Mouse (Mus musculus): ENCODE data around the gene Metap2. TPM values are rescaled to one million over a fixed set of nuclear protein-coding genes. Genes with fewer than 3 reads are reported as not detected.

Gene Metap2
- polyA plus RNA-seq, 1 experiment, result 9.5 TPM

DNA sequence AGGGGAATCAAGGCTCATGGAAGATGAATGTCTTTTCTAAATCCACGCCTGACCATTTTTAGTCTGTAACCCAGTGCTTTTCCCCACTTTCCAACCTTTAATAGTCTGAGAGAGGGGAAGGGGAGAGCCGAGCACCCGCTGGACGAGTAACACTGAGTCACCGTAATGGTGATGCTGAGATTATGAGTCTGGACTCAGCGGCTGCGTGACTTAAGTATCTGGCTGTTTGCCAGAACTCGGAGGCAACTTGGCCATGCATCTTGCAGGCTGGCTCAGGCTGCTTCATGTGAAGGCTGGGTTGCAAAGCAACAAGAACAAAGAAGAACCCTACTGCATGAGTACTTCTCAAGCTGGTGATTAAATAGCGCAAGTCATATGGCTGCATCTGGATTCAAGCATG lies 37.1 kb upstream of the Metap2 start:
- H3K36me3 ChIP-seq (ENCODE audit: control insufficient read depth, insufficient read depth, low read length), result no peaks in the 10 kb centered on the region
- no peaks in the 10 kb centered on the region for H3K27me3 ChIP-seq (ENCODE audit: control insufficient read depth, insufficient read depth, low read length)
- no peak overlapping the region for H3K4me3 ChIP-seq (ENCODE audit: low read depth, low read length)
- TF ChIP-seq CTCF (IDR thresholded peaks at IDR 0.05; ENCODE audit: extremely low read depth, insufficient read length, insufficient replicate concordance, low read depth, low read length) (no peak), POLR2A (IDR thresholded peaks at IDR 0.05; ENCODE audit: low read depth, low read length) (no peak)
- WGBS, result 31% methylated on average over 9 of the region's 9 CpGs
- no peaks in the 10 kb centered on the region for H3K4me1 ChIP-seq (ENCODE audit: control insufficient read depth, insufficient read depth, insufficient read length, low read length)
- H3K27ac ChIP-seq (ENCODE audit: insufficient read depth, low read depth, low read length), result no peak overlapping the region

DNA sequence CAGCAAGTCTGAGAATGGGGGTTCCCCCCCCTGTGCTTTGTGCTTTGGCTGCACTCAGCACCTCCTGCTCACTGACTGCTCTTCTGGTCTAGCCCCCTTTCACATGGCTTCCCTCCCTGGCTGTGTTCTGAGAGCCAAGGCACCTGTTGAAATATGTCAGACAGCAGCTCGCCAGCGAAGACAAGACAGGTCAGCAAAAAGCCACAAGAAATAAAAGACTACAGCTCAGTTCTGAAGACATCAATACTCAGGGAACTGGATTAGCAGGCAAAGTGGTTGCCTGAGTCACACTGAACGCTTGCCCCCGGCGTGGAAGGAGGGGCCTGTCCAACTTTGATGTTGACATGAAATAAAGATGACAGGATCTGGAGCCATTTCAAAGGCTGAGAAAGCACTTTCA lies 36.0 kb upstream of the Metap2 start:
- H3K27ac ChIP-seq (ENCODE audit: insufficient read depth, low read depth, low read length), result no peak overlapping the region
- H3K36me3 ChIP-seq (ENCODE audit: control insufficient read depth, insufficient read depth, low read length), result no peaks in the 10 kb centered on the region
- TF ChIP-seq POLR2A (IDR thresholded peaks at IDR 0.05; ENCODE audit: low read depth, low read length) (no peak), CTCF (IDR thresholded peaks at IDR 0.05; ENCODE audit: extremely low read depth, insufficient read length, insufficient replicate concordance, low read depth, low read length) (no peak)
- H3K4me1 ChIP-seq (ENCODE audit: control insufficient read depth, insufficient read depth, insufficient read length, low read length), result no peaks in the 10 kb centered on the region
- H3K4me3 ChIP-seq (ENCODE audit: low read depth, low read length), result no peak overlapping the region
- H3K27me3 ChIP-seq (ENCODE audit: control insufficient read depth, insufficient read depth, low read length), result no peaks in the 10 kb centered on the region
- WGBS, result 43% methylated on average over 5 of the region's 5 CpGs

DNA sequence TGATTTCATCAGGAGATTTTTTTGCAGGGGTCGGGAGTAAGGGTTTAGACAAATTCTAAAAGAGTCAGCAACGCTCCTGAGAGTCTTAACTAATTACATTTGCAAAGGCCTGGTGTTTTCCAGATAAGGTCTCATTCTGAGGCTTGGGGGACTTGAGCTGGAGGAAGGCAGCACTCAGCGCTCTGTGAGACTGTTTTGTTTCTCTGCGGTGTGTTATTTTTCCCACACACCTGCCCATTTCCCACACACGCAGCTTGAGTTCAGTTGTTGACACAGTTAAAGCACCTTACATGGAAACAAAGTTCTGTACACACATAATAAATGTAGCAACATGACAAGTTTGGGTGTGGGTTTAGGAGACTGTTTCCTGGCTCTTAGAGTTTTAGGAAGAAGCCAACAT lies 35.1 kb upstream of the Metap2 start:
- no peaks in the 10 kb centered on the region for H3K4me1 ChIP-seq (ENCODE audit: control insufficient read depth, insufficient read depth, insufficient read length, low read length)
- H3K27ac ChIP-seq (ENCODE audit: insufficient read depth, low read depth, low read length), result no peak overlapping the region
- WGBS, result 65% methylated on average over 5 of the region's 5 CpGs
- no peaks in the 10 kb centered on the region for H3K36me3 ChIP-seq (ENCODE audit: control insufficient read depth, insufficient read depth, low read length)
- no peak for TF ChIP-seq CTCF (IDR thresholded peaks at IDR 0.05; ENCODE audit: extremely low read depth, insufficient read length, insufficient replicate concordance, low read depth, low read length)
- no peak for TF ChIP-seq POLR2A (IDR thresholded peaks at IDR 0.05; ENCODE audit: low read depth, low read length)
- no peaks in the 10 kb centered on the region for H3K27me3 ChIP-seq (ENCODE audit: control insufficient read depth, insufficient read depth, low read length)
- no peak overlapping the region for H3K4me3 ChIP-seq (ENCODE audit: low read depth, low read length)

DNA sequence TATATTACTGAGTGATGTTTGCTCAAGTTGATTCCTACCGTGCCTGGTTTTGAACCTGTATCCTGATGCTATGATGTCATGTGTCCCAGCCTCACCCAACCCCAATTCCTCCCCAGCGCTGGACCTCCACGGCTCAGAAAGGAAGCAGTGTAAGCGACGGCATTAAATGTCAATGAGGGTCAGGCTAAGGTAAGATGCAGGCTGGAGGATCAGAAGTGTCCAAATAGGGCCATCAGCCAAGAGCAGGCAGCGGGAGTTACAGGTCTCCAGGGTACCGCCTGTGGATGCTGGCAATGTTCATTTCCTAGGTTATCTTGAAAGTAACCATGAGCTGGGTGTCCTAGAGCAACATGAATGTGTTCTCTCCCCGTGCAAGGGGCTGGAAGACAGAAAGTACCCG lies 34.5 kb upstream of the Metap2 start:
- WGBS, result 68% methylated on average over 9 of the region's 9 CpGs
- H3K4me3 ChIP-seq (ENCODE audit: low read depth, low read length), result no peak overlapping the region
- no peak overlapping the region for H3K27ac ChIP-seq (ENCODE audit: insufficient read depth, low read depth, low read length)
- H3K36me3 ChIP-seq (ENCODE audit: control insufficient read depth, insufficient read depth, low read length), result no peaks in the 10 kb centered on the region
- H3K27me3 ChIP-seq (ENCODE audit: control insufficient read depth, insufficient read depth, low read length), result no peaks in the 10 kb centered on the region
- no peaks in the 10 kb centered on the region for H3K4me1 ChIP-seq (ENCODE audit: control insufficient read depth, insufficient read depth, insufficient read length, low read length)
- TF ChIP-seq POLR2A (IDR thresholded peaks at IDR 0.05; ENCODE audit: low read depth, low read length), result no peak

DNA sequence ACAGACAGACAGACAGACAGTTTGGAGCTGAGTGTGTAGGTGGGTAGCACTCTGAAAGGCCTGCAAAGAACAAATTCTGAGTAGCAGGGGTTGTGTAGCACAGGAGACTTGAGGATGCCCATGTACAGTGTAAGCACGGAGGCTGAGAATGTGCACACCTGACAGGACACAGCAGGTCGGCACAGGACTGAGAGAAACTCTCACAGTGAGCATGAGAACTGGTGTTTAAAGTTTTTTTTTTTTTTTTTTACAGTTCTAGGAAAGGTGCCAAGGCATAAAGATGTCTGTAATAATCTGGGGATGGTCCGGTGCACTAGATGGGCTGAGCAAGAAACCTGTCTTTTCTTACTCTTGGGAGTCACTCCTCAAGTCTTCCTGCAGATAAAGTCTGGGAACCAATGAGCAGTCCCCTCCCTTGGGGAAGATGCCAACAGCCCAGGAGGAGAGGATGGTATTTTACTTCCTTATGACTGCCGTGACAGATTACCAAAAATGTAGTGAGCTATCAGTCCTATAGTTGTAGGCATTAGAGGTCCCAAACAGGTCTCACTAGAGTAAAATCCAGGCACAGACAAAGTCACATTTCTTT lies 33.4 kb upstream of the Metap2 start:
- Histone ChIP-seq H3K27me3 (ENCODE audit: control insufficient read depth, insufficient read depth, low read length) (no peaks in the 10 kb centered on the region), H3K27ac (ENCODE audit: insufficient read depth, low read depth, low read length) (no peak overlapping the region), H3K36me3 (ENCODE audit: control insufficient read depth, insufficient read depth, low read length) (no peaks in the 10 kb centered on the region), H3K4me3 (ENCODE audit: low read depth, low read length) (no peak overlapping the region), H3K4me1 (ENCODE audit: control insufficient read depth, insufficient read depth, insufficient read length, low read length) (no peaks in the 10 kb centered on the region)
- no peak for TF ChIP-seq POLR2A (IDR thresholded peaks at IDR 0.05; ENCODE audit: low read depth, low read length)
- TF ChIP-seq CTCF (IDR thresholded peaks at IDR 0.05; ENCODE audit: extremely low read depth, insufficient read length, insufficient replicate concordance, low read depth, low read length), result no peak
- WGBS, result 30% methylated on average over 4 of the region's 4 CpGs

DNA sequence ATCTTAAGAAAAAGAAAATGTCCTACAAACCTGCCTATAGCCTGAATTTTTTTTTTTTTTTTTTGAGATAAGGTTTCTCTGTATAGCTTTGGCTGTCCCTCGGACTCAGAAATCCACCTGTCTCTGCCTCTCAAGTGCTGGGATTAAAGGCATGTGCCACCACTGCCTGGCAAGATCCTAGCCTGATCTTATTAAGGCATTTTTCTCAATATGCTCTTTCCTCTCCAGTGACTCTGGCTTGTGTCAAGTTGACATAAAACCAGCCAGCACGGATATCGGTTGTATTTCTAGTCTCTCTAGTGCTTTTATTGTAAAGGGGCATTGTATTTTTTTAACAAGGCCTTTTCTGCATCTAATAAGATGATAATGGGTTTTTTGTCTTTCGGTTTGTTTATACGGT lies 27.8 kb upstream of the Metap2 start:
- Histone ChIP-seq H3K36me3 (ENCODE audit: control insufficient read depth, insufficient read depth, low read length) (no peaks in the 10 kb centered on the region), H3K27me3 (ENCODE audit: control insufficient read depth, insufficient read depth, low read length) (no peaks in the 10 kb centered on the region), H3K4me1 (ENCODE audit: control insufficient read depth, insufficient read depth, insufficient read length, low read length) (no peaks in the 10 kb centered on the region), H3K27ac (ENCODE audit: insufficient read depth, low read depth, low read length) (no peak overlapping the region), H3K4me3 (ENCODE audit: low read depth, low read length) (no peak overlapping the region)
- TF ChIP-seq CTCF (IDR thresholded peaks at IDR 0.05; ENCODE audit: extremely low read depth, insufficient read length, insufficient replicate concordance, low read depth, low read length) (no peak), POLR2A (IDR thresholded peaks at IDR 0.05; ENCODE audit: low read depth, low read length) (no peak)
- 81% methylated on average over 5 of the region's 5 CpGs for WGBS

DNA sequence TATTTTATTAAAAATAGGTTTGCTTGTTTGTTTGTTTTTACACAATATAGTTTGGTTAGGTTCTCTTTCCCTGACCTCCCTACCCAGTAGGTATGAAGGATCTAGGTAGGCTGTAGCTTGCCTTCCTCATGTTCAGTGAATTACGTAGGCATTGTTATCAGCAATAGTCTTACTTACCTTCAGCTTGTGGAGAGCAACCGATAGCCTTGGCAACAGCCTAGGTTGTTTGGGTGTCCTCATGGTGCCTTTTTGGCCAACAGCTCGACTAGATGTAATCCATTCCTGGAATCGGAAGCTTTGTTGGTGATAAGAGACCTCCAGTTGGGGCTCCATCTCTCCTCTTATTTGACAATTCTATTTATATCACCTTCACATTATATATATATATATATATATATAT lies 24.3 kb upstream of the Metap2 start:
- 85% methylated on average over 4 of the region's 4 CpGs for WGBS
- Histone ChIP-seq H3K36me3 (ENCODE audit: control insufficient read depth, insufficient read depth, low read length) (no peaks in the 10 kb centered on the region), H3K27ac (ENCODE audit: insufficient read depth, low read depth, low read length) (no peak overlapping the region), H3K27me3 (ENCODE audit: control insufficient read depth, insufficient read depth, low read length) (no peaks in the 10 kb centered on the region), H3K4me1 (ENCODE audit: control insufficient read depth, insufficient read depth, insufficient read length, low read length) (no peaks in the 10 kb centered on the region), H3K4me3 (ENCODE audit: low read depth, low read length) (no peak overlapping the region)
- TF ChIP-seq POLR2A (IDR thresholded peaks at IDR 0.05; ENCODE audit: low read depth, low read length) (no peak), CTCF (IDR thresholded peaks at IDR 0.05; ENCODE audit: extremely low read depth, insufficient read length, insufficient replicate concordance, low read depth, low read length) (no peak)

DNA sequence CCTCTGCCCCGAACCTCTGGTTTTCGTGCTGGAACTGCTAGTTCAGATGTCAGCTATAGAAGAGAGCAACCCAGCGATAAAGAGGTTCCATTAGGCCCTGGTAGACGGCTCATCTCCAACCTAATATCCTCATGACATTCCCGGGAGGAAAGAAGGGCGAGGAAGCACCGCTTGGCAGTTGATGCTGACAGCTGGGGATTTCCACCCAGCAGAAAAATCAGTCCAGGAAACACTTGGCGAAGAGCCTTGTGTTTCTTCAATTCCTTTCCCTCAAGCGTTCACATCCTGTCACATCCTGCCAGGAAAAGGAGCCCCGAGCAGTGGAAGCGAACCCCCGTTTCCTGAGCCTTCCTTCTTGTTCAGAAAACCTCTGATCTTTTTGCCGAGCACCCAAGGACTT lies 22.3 kb upstream of the Metap2 start:
- WGBS, result 59% methylated on average over 13 of the region's 13 CpGs
- TF ChIP-seq CTCF (IDR thresholded peaks at IDR 0.05; ENCODE audit: extremely low read depth, insufficient read length, insufficient replicate concordance, low read depth, low read length) (no peak), POLR2A (IDR thresholded peaks at IDR 0.05; ENCODE audit: low read depth, low read length) (no peak)
- no peaks in the 10 kb centered on the region for H3K27me3 ChIP-seq (ENCODE audit: control insufficient read depth, insufficient read depth, low read length)
- no peaks in the 10 kb centered on the region for H3K4me1 ChIP-seq (ENCODE audit: control insufficient read depth, insufficient read depth, insufficient read length, low read length)
- H3K4me3 ChIP-seq (ENCODE audit: low read depth, low read length), result peak overlapping the region; percentile 28
- no peaks in the 10 kb centered on the region for H3K36me3 ChIP-seq (ENCODE audit: control insufficient read depth, insufficient read depth, low read length)
- H3K27ac ChIP-seq (ENCODE audit: insufficient read depth, low read depth, low read length), result no peak overlapping the region
